Mouse (Mus musculus): ENCODE data around the gene Atg14. TPM values are rescaled to one million over a fixed set of nuclear protein-coding genes. Genes with fewer than 3 reads are reported as not detected.
"Not testable (repeated sequence)": the region's sequence is repeated elsewhere in the genome, so short reads cannot be mapped to it uniquely, and the experiment has no call there.

The Atg14 gene
- polyA plus RNA-seq, 2 experiments, result 11.3 to 15.5 TPM

- Histone ChIP-seq H3K9me3 (ENCODE audit: control insufficient read depth, low read length) (no peaks in the 10 kb centered on the region), H3K9ac (ENCODE audit: low read depth, low read length, severe bottlenecking) (no peak overlapping the region), H3K4me1 (ENCODE audit: control insufficient read depth, insufficient read depth, low read length) (peaks cover 8% of the 10 kb centered on the region; the same call in 1 of the 2 replicates), H3K27me3 (ENCODE audit: control insufficient read depth, insufficient read depth, low read length) (no peaks in the 10 kb centered on the region), H3K27ac (replicated peaks; ENCODE audit: low read depth, low read length) (no peak overlapping the region), H3K4me3 (replicated peaks; ENCODE audit: low read length) (no peak overlapping the region), H3K4me2 (replicated peaks; ENCODE audit: low read depth, low read length, severe bottlenecking) (no peak overlapping the region), H3K36me3 (ENCODE audit: control insufficient read depth, insufficient read depth, low read length) (no peaks in the 10 kb centered on the region)
- ATAC-seq (ENCODE audit: low FRiP score, low read depth), result no peak
- no peak for DNase-seq (ENCODE audit: low spot score)
- 79% methylated on average over 5 of the region's 5 CpGs for WGBS
- TF ChIP-seq POLR2A (IDR thresholded peaks at IDR 0.05; ENCODE audit: borderline replicate concordance, extremely low read depth, insufficient read depth, insufficient read length), result no peak
These were observed 36.3 kb downstream of the Atg14 start for GRCm38 (mm10) chr14:47534176-47534525.

DNA sequence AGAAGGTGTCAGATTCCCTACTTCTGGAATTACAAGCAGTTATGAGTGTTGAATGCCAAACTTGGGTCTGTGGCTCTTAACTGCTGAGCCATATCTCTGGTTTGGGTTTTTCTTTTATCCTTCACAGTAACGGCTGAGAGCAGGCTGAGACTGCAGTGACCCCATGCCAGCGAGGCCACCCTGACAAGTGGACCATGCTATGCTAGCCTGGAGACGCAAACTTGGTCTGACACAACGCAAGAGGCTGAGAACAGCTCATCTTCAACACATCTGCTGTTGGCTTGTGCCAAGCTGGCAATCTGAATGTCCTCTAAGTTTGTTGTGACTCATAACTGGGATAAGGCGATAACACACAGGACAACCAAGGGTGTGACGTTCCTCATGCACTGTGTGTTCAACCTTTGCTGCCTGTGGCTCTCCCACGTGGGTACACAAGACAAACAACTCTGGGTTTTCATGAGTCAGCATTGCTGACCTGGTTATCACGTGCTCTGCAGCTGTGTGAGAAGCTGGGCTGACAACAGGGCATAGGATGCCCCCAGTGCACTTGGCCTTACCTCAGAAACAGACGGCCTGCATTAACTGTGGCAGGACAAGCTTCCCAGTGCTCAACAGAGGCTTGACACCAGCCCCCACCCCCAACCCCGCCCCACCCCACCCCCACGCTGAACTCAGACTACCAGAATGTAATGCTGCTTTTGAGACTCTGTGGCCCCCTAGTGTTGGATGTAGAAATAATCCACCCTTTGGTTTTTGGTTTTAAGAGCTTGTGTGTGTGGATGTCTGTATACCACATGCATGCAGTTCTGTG, 36.9 kb downstream of the Atg14 start:
- H3K27ac ChIP-seq (replicated peaks; ENCODE audit: low read depth, low read length), result 0 out of 2 replicates have a peak overlapping the region, but pooled peaks have one; percentile 15
- H3K4me2 ChIP-seq (replicated peaks; ENCODE audit: low read depth, low read length, severe bottlenecking), result no peak overlapping the region
- H3K9me3 ChIP-seq (ENCODE audit: control insufficient read depth, low read length), result no peaks in the 10 kb centered on the region
- no peak for TF ChIP-seq POLR2A (IDR thresholded peaks at IDR 0.05; ENCODE audit: borderline replicate concordance, extremely low read depth, insufficient read depth, insufficient read length)
- WGBS, result 40% methylated on average over 11 of the region's 11 CpGs
- H3K9ac ChIP-seq (ENCODE audit: low read depth, low read length, severe bottlenecking), result no peak overlapping the region
- H3K27me3 ChIP-seq (ENCODE audit: control insufficient read depth, insufficient read depth, low read length), result no peaks in the 10 kb centered on the region
- peaks cover 8% of the 10 kb centered on the region; the same call in 1 of the 2 replicates for H3K4me1 ChIP-seq (ENCODE audit: control insufficient read depth, insufficient read depth, low read length)
- ATAC-seq (ENCODE audit: low FRiP score, low read depth), result peak; percentile 77
- H3K4me3 ChIP-seq (replicated peaks; ENCODE audit: low read length), result no peak overlapping the region
- DNase-seq (ENCODE audit: low spot score), result peak; percentile 63
- no peaks in the 10 kb centered on the region for H3K36me3 ChIP-seq (ENCODE audit: control insufficient read depth, insufficient read depth, low read length)

DNA sequence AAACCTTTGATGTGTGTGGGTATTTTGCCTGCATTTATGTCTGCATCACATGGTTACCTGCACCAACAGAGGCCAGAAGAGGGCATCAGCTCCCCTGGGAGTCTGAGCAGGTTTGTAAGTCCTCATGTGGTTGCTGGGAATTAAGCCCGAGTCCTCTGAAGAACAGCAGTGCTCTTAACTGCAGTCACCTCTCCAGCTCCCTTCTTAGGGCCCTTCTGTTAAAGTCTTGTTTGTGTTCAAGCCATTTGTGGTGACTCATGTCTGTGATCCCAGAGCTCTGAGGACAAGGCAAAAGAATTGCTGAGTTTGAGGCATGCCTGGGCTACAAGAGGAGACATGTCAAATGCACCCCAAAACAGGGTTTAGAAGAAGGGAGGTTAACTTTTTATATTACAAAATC, 38.0 kb downstream of the Atg14 start:
- ATAC-seq (ENCODE audit: low FRiP score, low read depth) (no peak), DNase-seq (ENCODE audit: low spot score) (no peak)
- no peak for TF ChIP-seq POLR2A (IDR thresholded peaks at IDR 0.05; ENCODE audit: borderline replicate concordance, extremely low read depth, insufficient read depth, insufficient read length)
- Histone ChIP-seq H3K9me3 (ENCODE audit: control insufficient read depth, low read length) (no peaks in the 10 kb centered on the region), H3K36me3 (ENCODE audit: control insufficient read depth, insufficient read depth, low read length) (no peaks in the 10 kb centered on the region), H3K4me2 (replicated peaks; ENCODE audit: low read depth, low read length, severe bottlenecking) (no peak overlapping the region), H3K27me3 (ENCODE audit: control insufficient read depth, insufficient read depth, low read length) (no peaks in the 10 kb centered on the region), H3K9ac (ENCODE audit: low read depth, low read length, severe bottlenecking) (no peak overlapping the region), H3K4me3 (replicated peaks; ENCODE audit: low read length) (no peak overlapping the region), H3K4me1 (ENCODE audit: control insufficient read depth, insufficient read depth, low read length) (peaks cover 8% of the 10 kb centered on the region; the same call in 1 of the 2 replicates), H3K27ac (replicated peaks; ENCODE audit: low read depth, low read length) (no peak overlapping the region)
- 57% methylated on average over 1 of the region's 1 CpGs for WGBS

- not testable (repeated sequence) for DNase-seq (ENCODE audit: low spot score); H3K4me1 ChIP-seq (ENCODE audit: control insufficient read depth, insufficient read depth, low read length); H3K27me3 ChIP-seq (ENCODE audit: control insufficient read depth, insufficient read depth, low read length); H3K4me3 ChIP-seq (replicated peaks; ENCODE audit: low read length); H3K36me3 ChIP-seq (ENCODE audit: control insufficient read depth, insufficient read depth, low read length); H3K27ac ChIP-seq (replicated peaks; ENCODE audit: low read depth, low read length); H3K9me3 ChIP-seq (ENCODE audit: control insufficient read depth, low read length); ATAC-seq (ENCODE audit: low FRiP score, low read depth); H3K4me2 ChIP-seq (replicated peaks; ENCODE audit: low read depth, low read length, severe bottlenecking); H3K9ac ChIP-seq (ENCODE audit: low read depth, low read length, severe bottlenecking)
- WGBS, result 96% methylated on average over 8 of the region's 12 CpGs
These were observed 40.9 kb downstream of the Atg14 start for GRCm38 (mm10) chr14:47529592-47529991.

- Histone ChIP-seq H3K4me2 (replicated peaks; ENCODE audit: low read depth, low read length, severe bottlenecking) (no peak overlapping the region), H3K4me3 (replicated peaks; ENCODE audit: low read length) (no peak overlapping the region), H3K4me1 (ENCODE audit: control insufficient read depth, insufficient read depth, low read length) (peaks cover 8% of the 10 kb centered on the region; the same call in 1 of the 2 replicates), H3K36me3 (ENCODE audit: control insufficient read depth, insufficient read depth, low read length) (0 out of 2 replicates have a peak, but pooled peaks cover 7% of the 10 kb centered on the region), H3K9ac (ENCODE audit: low read depth, low read length, severe bottlenecking) (no peak overlapping the region), H3K27me3 (ENCODE audit: control insufficient read depth, insufficient read depth, low read length) (no peaks in the 10 kb centered on the region), H3K27ac (replicated peaks; ENCODE audit: low read depth, low read length) (no peak overlapping the region), H3K9me3 (ENCODE audit: control insufficient read depth, low read length) (no peaks in the 10 kb centered on the region)
- ATAC-seq (ENCODE audit: low FRiP score, low read depth), result 0 out of 2 replicates have a peak, but pooled peaks have one; percentile 31
- WGBS, result 38% methylated on average over 8 of the region's 8 CpGs
- TF ChIP-seq POLR2A (IDR thresholded peaks at IDR 0.05; ENCODE audit: borderline replicate concordance, extremely low read depth, insufficient read depth, insufficient read length), result no peak
- peak; percentile 28 for DNase-seq (ENCODE audit: low spot score)
These were observed 41.4 kb downstream of the Atg14 start for GRCm38 (mm10) chr14:47529019-47529418.

All from limb, embryonic 14.5 days (tissue).